Mouse (Mus musculus): ENCODE results near the gene Pde4b. TPM values are rescaled to one million over a fixed set of nuclear protein-coding genes. Genes with fewer than 3 reads are reported as not detected.

Pde4b gene
- total RNA-seq, 1 experiment, result 1.4 TPM

- H3K4me3 ChIP-seq (ENCODE audit: insufficient read depth in 1 of 2, low read depth in 1 of 2, low read length in 2 of 2, poor library complexity in 1 of 2, severe bottlenecking in 1 of 2), result no peak overlapping the region
- no peak for DNase-seq (ENCODE audit: low read depth, low spot score)
- H3K27ac ChIP-seq (ENCODE audit: insufficient read depth, low read depth, low read length, poor library complexity, severe bottlenecking), result no peak overlapping the region
- H3K36me3 ChIP-seq (ENCODE audit: control insufficient read depth, insufficient read depth, low read length, poor library complexity, severe bottlenecking), result no peaks in the 10 kb centered on the region
- H3K9ac ChIP-seq (ENCODE audit: insufficient read depth, low read depth, low read length, poor library complexity, severe bottlenecking), result no peak overlapping the region
- in situ Hi-C loops (cut with MboI; ENCODE audit: low sequenced_read_pairs in 2 of 2, unreplicated experiment in 2 of 2), result no loop called here
- H3K9me3 ChIP-seq (ENCODE audit: control insufficient read depth, insufficient read depth, low read depth, low read length), result no peaks in the 10 kb centered on the region
- H3K4me1 ChIP-seq (ENCODE audit: control insufficient read depth in 2 of 2, insufficient read depth in 2 of 2, low read length in 2 of 2, poor library complexity in 1 of 2), result no peaks in the 10 kb centered on the region
- TF ChIP-seq HCFC1 (IDR thresholded peaks at IDR 0.05; ENCODE audit: borderline replicate concordance, insufficient read depth, low read length) (no peak), MAFK (IDR thresholded peaks at IDR 0.05; ENCODE audit: insufficient read depth, low read depth, low read length) (no peak), ZC3H11A (IDR thresholded peaks at IDR 0.05; ENCODE audit: borderline replicate concordance, low read depth, low read length) (no peak), CHD2 (IDR thresholded peaks at IDR 0.05; ENCODE audit: low read depth, low read length) (no peak), ZNF384 (IDR thresholded peaks at IDR 0.05; ENCODE audit: low read depth, low read length) (no peak)
Measured at GRCm38 (mm10) chr4:102177258-102177657, 89.9 kb downstream of the Pde4b start.

DNA sequence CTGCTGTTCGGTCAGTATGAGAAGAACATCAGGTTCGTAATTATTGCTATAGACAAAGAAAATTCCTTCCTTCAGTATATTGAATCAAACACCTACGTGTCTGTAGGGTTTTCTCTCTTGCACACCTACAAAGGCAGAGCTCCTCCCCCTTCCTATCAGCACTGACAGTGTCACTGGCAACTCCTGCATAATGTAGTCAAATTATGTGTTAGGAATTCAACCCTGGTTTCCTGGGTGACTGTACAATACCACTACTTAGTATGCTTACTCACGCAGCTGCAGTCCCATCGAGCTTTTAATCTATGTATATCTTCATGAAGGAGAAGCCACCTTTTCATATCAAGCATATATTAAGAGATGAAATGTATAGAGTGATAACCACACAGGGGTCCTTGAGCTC lies 99.5 kb downstream of the Pde4b start:
- in situ Hi-C loops (cut with MboI; ENCODE audit: low sequenced_read_pairs in 2 of 2, unreplicated experiment in 2 of 2), result no loop called here
- no peak for DNase-seq (ENCODE audit: low read depth, low spot score)
- TF ChIP-seq CHD2 (IDR thresholded peaks at IDR 0.05; ENCODE audit: low read depth, low read length) (no peak), ZNF384 (IDR thresholded peaks at IDR 0.05; ENCODE audit: low read depth, low read length) (no peak), HCFC1 (IDR thresholded peaks at IDR 0.05; ENCODE audit: borderline replicate concordance, insufficient read depth, low read length) (no peak), MAFK (IDR thresholded peaks at IDR 0.05; ENCODE audit: insufficient read depth, low read depth, low read length) (no peak), ZC3H11A (IDR thresholded peaks at IDR 0.05; ENCODE audit: borderline replicate concordance, low read depth, low read length) (no peak)
- no peaks in the 10 kb centered on the region for H3K9me3 ChIP-seq (ENCODE audit: control insufficient read depth, insufficient read depth, low read depth, low read length)
- H3K4me1 ChIP-seq (ENCODE audit: control insufficient read depth in 2 of 2, insufficient read depth in 2 of 2, low read length in 2 of 2, poor library complexity in 1 of 2), result no peaks in the 10 kb centered on the region
- no peak overlapping the region for H3K27ac ChIP-seq (ENCODE audit: insufficient read depth, low read depth, low read length, poor library complexity, severe bottlenecking)
- H3K36me3 ChIP-seq (ENCODE audit: control insufficient read depth, insufficient read depth, low read length, poor library complexity, severe bottlenecking), result no peaks in the 10 kb centered on the region
- H3K9ac ChIP-seq (ENCODE audit: insufficient read depth, low read depth, low read length, poor library complexity, severe bottlenecking), result no peak overlapping the region
- H3K4me3 ChIP-seq (ENCODE audit: insufficient read depth in 1 of 2, low read depth in 1 of 2, low read length in 2 of 2, poor library complexity in 1 of 2, severe bottlenecking in 1 of 2), result no peak overlapping the region

GRCm38 (mm10) chr4:102197707-102198106 lies 110.4 kb downstream of the Pde4b start:
- Histone ChIP-seq H3K9ac (ENCODE audit: insufficient read depth, low read depth, low read length, poor library complexity, severe bottlenecking) (no peak overlapping the region), H3K4me1 (ENCODE audit: control insufficient read depth in 2 of 2, insufficient read depth in 2 of 2, low read length in 2 of 2, poor library complexity in 1 of 2) (no peaks in the 10 kb centered on the region), H3K9me3 (ENCODE audit: control insufficient read depth, insufficient read depth, low read depth, low read length) (no peaks in the 10 kb centered on the region), H3K36me3 (ENCODE audit: control insufficient read depth, insufficient read depth, low read length, poor library complexity, severe bottlenecking) (no peaks in the 10 kb centered on the region), H3K4me3 (ENCODE audit: insufficient read depth in 1 of 2, low read depth in 1 of 2, low read length in 2 of 2, poor library complexity in 1 of 2, severe bottlenecking in 1 of 2) (no peak overlapping the region), H3K27ac (ENCODE audit: insufficient read depth, low read depth, low read length, poor library complexity, severe bottlenecking) (no peak overlapping the region)
- in situ Hi-C loops (cut with MboI; ENCODE audit: low sequenced_read_pairs in 2 of 2, unreplicated experiment in 2 of 2), result no loop called here
- DNase-seq (ENCODE audit: low read depth, low spot score), result no peak
- no peak for TF ChIP-seq ZC3H11A (IDR thresholded peaks at IDR 0.05; ENCODE audit: borderline replicate concordance, low read depth, low read length)
- TF ChIP-seq HCFC1 (IDR thresholded peaks at IDR 0.05; ENCODE audit: borderline replicate concordance, insufficient read depth, low read length), result no peak
- TF ChIP-seq CHD2 (IDR thresholded peaks at IDR 0.05; ENCODE audit: low read depth, low read length), result no peak
- no peak for TF ChIP-seq ZNF384 (IDR thresholded peaks at IDR 0.05; ENCODE audit: low read depth, low read length)
- no peak for TF ChIP-seq MAFK (IDR thresholded peaks at IDR 0.05; ENCODE audit: insufficient read depth, low read depth, low read length)

DNA sequence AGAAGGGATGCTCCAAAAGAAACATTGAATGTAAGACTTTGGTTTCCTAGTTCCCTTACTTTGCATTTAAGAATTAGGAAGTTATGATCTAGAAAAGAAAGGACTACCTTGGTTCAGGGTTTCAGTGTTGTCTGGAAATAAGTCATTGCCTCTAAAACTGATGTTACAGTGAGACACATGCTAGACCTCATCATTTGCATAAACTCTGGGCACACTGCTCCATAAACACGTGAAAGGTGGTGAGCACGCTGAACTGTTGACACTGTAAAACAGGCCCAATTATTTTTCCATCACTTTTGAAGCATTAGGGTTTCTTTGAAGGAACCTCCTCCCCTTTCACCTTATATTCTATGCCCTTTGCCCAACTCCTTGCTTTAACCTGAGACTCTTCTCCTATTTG lies 122.4 kb downstream of the Pde4b start:
- Histone ChIP-seq H3K9ac (ENCODE audit: insufficient read depth, low read depth, low read length, poor library complexity, severe bottlenecking) (no peak overlapping the region), H3K9me3 (ENCODE audit: control insufficient read depth, insufficient read depth, low read depth, low read length) (no peaks in the 10 kb centered on the region), H3K4me3 (ENCODE audit: insufficient read depth in 1 of 2, low read depth in 1 of 2, low read length in 2 of 2, poor library complexity in 1 of 2, severe bottlenecking in 1 of 2) (no peak overlapping the region), H3K27ac (ENCODE audit: insufficient read depth, low read depth, low read length, poor library complexity, severe bottlenecking) (no peak overlapping the region), H3K36me3 (ENCODE audit: control insufficient read depth, insufficient read depth, low read length, poor library complexity, severe bottlenecking) (no peaks in the 10 kb centered on the region), H3K4me1 (ENCODE audit: control insufficient read depth in 2 of 2, insufficient read depth in 2 of 2, low read length in 2 of 2, poor library complexity in 1 of 2) (no peaks in the 10 kb centered on the region)
- no peak for TF ChIP-seq ZNF384 (IDR thresholded peaks at IDR 0.05; ENCODE audit: low read depth, low read length)
- no peak for TF ChIP-seq CHD2 (IDR thresholded peaks at IDR 0.05; ENCODE audit: low read depth, low read length)
- no peak for TF ChIP-seq MAFK (IDR thresholded peaks at IDR 0.05; ENCODE audit: insufficient read depth, low read depth, low read length)
- TF ChIP-seq HCFC1 (IDR thresholded peaks at IDR 0.05; ENCODE audit: borderline replicate concordance, insufficient read depth, low read length), result no peak
- TF ChIP-seq ZC3H11A (IDR thresholded peaks at IDR 0.05; ENCODE audit: borderline replicate concordance, low read depth, low read length), result no peak
- DNase-seq (ENCODE audit: low read depth, low spot score), result no peak
- in situ Hi-C loops (cut with MboI; ENCODE audit: low sequenced_read_pairs in 2 of 2, unreplicated experiment in 2 of 2), result no loop called here

DNA sequence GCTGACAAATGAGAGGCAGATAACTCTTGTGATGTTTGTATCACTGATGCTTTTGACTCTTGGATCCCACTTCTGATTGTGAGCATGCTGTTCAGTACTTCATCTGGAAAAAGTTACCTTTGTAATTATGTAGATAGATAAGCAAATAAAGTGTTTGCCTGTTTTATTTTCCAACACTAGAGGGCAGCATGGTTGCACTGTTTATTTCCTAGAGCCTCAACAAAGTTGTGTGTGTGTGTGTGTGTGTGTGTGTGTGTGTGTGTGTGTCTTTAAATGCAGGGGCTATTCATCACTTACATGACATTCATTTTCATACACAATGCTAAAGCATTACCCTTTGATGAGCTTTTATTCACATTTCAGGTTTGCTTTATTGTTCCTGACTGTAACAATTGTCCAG lies 139.4 kb downstream of the Pde4b start:
- Histone ChIP-seq H3K4me3 (ENCODE audit: insufficient read depth in 1 of 2, low read depth in 1 of 2, low read length in 2 of 2, poor library complexity in 1 of 2, severe bottlenecking in 1 of 2) (no peak overlapping the region), H3K9me3 (ENCODE audit: control insufficient read depth, insufficient read depth, low read depth, low read length) (no peaks in the 10 kb centered on the region), H3K27ac (ENCODE audit: insufficient read depth, low read depth, low read length, poor library complexity, severe bottlenecking) (no peak overlapping the region), H3K36me3 (ENCODE audit: control insufficient read depth, insufficient read depth, low read length, poor library complexity, severe bottlenecking) (no peaks in the 10 kb centered on the region), H3K9ac (ENCODE audit: insufficient read depth, low read depth, low read length, poor library complexity, severe bottlenecking) (no peak overlapping the region), H3K4me1 (ENCODE audit: control insufficient read depth in 2 of 2, insufficient read depth in 2 of 2, low read length in 2 of 2, poor library complexity in 1 of 2) (no peaks in the 10 kb centered on the region)
- 0 out of 2 replicates have a peak, but pooled peaks have one; percentile 36 for TF ChIP-seq ZC3H11A (IDR thresholded peaks at IDR 0.05; ENCODE audit: borderline replicate concordance, low read depth, low read length)
- TF ChIP-seq ZNF384 (IDR thresholded peaks at IDR 0.05; ENCODE audit: low read depth, low read length), result no peak
- peak; percentile 24 for DNase-seq (ENCODE audit: low read depth, low spot score)
- in situ Hi-C loops (cut with MboI; ENCODE audit: low sequenced_read_pairs in 2 of 2, unreplicated experiment in 2 of 2), result loop anchor here in 1 of 2 experiments (25.0 kb wide), 1 partner anchor 436 kb away; no protein-coding TSS in a partner anchor
